Mouse (Mus musculus): ENCODE measurements around the gene Fam69b.

The Fam69b gene

GRCm38 (mm10) chr2:26599965-26600364 is 28.3 kb upstream of the Fam69b start:
- DNase-seq = no peak

GRCm38 (mm10) chr2:26600664-26601063 is 27.6 kb upstream of the Fam69b start:
- DNase-seq = no peak

GRCm38 (mm10) chr2:26601595-26601994 is 26.7 kb upstream of the Fam69b start:
- DNase-seq = no peak

DNA sequence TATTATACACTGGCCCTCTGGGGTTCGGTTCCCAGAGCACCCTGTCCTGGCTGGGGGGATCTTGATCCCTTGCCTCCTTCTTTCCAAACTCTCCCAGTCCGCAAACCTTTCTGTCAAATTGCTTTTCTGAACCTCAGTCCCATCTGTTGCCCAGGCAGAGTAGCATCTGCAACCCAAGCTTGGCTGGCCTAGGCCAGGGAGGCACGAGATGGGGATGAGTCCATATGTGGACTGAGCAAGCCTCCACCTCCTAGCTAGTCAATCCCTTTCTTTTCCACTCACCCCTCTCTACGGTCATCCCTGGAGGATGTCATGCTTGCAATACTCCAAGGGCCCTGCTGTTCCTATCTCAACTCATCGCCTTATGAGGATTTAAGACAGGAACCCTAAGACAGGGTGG is 25.6 kb upstream of the Fam69b start:
- no peak for DNase-seq

DNA sequence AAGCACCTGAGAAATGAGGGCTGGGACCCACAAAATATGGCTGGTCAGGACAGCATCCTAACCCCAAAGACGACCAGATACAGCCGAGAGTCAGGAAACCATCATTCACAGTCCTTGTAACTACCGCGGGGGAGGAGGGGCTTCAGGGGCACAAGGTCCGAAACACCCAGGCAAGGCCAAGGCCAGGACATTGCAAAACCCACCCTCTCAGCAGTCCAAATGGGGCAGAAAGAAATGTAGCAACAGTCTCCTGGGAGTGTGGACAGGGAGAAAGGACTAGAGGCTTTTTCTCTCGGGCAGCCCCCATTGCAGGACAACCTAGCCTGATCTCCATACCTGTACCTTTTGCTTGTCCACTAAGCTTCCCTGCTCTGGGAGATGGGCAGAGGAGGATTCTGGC is 25.1 kb upstream of the Fam69b start:
- no peak for DNase-seq

- peak; percentile 83 for DNase-seq
Observed at GRCm38 (mm10) chr2:26603720-26604671, 24.3 kb upstream of the Fam69b start, which contains the start of gene Agpat2. Gene Agpat2 (minus strand): TSS chr2:26604417.

GRCm38 (mm10) chr2:26605331-26605730 is 22.9 kb upstream of the Fam69b start:
- no peak for DNase-seq

GRCm38 (mm10) chr2:26606579-26606978 is 21.7 kb upstream of the Fam69b start:
- DNase-seq = no peak

- DNase-seq = no peak
Observed at GRCm38 (mm10) chr2:26607056-26607910, 21.0 kb upstream of the Fam69b start.

DNA sequence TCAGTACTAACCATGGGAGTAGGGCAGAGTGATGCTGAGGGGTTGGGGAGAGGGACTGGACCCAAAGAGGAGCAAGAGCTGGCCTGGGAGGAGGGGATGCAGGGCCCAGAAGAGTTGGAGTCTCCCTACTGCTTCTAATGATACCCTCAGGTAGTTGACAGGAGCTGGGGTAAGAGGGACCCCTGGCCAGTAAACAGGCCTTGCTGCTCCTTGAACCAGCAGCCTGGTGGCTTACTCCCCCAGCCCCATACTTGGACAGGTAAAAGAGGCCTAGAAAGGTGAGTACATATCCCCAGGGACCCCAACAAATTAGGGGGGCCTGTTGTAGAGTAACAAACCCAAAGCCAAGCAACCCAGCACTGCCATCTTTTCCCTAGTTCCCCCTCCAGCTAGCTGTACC is 19.5 kb upstream of the Fam69b start:
- no peak for DNase-seq

DNA sequence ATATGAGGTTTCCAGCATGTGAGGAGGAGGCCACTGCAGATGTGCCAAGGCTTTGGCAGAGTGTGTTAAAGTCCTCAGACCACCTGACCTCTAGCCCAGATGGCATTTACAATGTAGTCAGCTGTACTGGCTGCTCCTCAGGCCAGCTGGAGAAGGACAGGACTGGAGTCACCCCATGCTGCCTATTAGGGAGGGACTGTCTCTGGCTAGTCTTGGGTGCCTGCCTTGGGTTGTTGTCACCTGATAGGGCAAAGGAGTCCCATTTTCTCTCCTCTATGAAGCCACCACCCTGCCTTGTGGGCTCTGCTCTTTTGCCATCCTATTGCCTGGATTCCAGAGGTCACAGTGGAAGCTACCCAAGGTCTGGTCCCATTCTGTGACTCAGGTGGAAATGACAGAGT is 19.0 kb upstream of the Fam69b start:
- no peak for DNase-seq

DNA sequence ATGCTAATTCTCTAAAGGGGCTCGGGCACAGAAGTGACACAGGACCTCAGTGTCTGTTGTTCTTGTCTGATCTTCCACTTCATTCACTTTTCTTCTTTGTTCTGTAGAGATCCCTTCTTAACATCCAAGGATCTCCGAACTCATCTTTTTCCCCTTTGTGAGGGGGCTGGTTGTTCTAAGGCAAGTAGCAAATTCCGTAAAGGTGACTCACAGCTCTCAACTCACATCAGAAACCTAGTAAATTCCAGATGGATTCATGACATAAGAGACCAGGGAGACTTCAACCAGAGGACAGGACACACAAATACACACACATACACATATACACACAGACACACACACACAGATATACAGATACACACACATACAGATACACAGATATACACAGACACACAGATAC is 17.7 kb upstream of the Fam69b start:
- DNase-seq = no peak

GRCm38 (mm10) chr2:26611054-26611453 is 17.2 kb upstream of the Fam69b start:
- no peak for DNase-seq

DNA sequence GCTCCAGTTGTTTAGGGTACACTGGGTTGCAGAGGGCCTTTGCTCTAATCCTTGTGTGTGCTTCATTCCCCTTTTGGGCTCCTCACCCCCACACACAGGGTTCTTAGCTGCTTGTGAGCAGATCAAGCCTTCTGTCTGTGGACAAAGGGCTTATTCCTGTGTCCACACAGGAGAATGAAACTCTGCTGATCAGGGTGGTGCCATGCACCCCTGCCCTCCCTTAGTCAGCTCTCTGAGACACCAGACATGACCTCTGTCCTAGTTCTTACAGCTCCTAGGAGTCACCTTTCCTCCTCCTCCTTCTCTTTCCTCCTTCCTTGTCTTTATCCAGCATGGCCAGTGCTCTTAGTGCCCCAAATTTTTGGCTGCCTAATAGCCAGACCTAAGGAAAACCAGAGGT is 16.4 kb upstream of the Fam69b start:
- DNase-seq = no peak

DNA sequence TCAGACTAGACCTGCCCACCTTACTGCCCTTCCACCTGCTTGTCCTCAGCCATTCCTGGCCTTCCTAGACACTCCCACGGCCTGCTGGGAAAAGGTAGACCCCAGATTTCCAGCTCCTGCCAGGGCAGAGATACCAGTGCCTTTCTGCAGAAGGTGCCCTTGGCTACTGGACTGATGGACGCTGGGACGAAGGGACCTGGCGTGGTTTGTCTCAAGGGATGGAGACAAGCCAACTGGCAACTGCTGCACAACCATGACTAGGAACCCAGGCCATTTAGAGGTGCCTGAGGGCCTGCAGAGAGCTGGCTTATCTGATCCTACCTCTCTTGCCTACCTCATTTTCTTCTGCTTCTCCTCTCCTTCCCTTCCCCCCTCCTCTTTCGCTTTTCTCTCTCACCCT is 13.4 kb upstream of the Fam69b start:
- DNase-seq = no peak

DNA sequence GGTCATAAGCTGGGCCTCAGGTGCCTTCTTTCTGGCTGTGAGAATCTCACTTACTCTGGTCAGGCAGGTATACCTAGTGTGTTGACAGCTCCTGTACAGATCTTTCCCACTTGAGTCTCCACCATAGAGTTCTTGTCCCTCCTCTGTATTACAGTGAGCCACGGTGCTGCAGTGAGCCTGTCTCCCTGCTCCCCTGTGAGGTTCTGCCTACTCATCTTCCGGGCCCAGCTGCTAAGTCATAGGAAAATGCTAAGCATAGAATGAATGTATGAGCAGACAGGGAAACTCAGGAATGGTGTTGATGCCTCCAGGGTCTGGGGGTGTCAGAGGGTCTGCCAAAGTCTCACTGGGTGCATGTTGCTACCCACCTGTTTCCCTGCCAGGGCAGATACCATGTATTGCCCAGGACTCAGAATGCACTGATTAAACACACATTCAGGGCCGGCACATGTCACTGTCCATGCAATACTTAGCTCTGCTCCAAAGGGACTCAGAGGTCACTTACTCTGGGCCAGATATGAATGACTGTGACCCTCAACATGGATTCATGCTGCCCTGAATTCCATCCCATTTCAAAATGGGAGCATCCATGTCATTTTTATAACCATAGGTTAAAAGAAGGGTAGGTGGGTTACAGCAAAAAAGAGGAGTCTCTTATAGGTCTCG is 12.7 kb upstream of the Fam69b start:
- DNase-seq = no peak

- DNase-seq = no peak
Observed at GRCm38 (mm10) chr2:26617331-26617730, 10.9 kb upstream of the Fam69b start.

GRCm38 (mm10) chr2:26617928-26618327 is 10.3 kb upstream of the Fam69b start:
- no peak for DNase-seq

DNA sequence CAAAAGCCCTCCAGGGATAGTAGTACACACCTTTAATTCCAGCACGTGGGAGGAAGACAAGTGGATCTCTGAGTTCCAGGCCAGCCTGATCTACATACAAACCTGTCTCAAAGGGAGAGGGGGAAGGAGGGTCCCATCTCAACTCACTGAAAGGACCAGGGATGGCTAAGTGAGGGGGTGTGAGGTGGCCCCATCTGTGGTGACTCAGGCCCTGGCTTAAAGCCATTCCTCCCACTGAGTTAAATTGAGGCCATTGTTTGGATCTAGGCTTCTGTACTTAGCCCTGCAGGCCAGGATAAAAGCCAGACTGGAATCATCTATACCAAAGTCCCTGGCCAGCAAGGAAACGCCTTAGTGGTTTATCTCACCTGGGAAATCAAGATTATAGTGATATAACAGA is 7.0 kb upstream of the Fam69b start:
- no peak for DNase-seq

DNA sequence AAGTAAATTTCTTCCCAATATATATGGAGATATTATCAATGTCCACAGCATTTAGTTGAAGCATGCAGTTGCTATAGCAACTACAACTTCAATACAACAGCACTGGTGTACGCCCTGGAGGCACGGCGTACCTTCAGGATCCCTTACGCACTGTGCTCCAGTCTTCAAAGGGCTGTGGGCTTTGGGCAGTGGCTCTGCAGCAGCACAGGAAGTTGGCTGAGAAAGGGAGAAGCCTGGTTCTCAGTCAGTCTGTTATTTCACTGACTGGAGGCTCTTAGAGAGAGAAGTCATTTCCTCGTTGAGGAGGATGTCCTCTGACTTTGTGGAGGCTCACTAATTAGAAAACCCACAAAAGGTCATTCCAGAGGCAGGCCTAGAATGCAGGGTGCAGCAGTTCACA is 5.3 kb upstream of the Fam69b start:
- no peak for DNase-seq

GRCm38 (mm10) chr2:26625419-26625818 is 2.8 kb upstream of the Fam69b start:
- DNase-seq = no peak

DNA sequence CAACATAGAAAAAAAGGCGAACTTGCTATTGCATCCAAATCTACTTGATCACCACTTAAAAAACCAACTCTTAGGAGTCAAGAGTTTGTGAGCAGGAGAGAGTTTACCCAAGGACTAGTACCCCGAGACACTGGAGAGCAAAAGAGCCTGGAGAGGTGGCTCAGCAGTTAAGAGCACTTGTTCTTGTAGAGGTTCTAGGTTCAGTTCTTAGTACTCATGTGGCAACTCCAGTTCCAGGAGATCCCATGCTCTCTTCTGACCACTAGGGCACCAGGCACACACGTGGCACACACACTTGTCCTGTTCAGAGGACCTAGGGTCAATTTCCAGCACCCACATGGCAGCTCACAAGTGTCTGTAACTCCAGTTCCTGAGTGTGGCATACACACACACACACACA is 2.2 kb upstream of the Fam69b start:
- no peak for DNase-seq

DNA sequence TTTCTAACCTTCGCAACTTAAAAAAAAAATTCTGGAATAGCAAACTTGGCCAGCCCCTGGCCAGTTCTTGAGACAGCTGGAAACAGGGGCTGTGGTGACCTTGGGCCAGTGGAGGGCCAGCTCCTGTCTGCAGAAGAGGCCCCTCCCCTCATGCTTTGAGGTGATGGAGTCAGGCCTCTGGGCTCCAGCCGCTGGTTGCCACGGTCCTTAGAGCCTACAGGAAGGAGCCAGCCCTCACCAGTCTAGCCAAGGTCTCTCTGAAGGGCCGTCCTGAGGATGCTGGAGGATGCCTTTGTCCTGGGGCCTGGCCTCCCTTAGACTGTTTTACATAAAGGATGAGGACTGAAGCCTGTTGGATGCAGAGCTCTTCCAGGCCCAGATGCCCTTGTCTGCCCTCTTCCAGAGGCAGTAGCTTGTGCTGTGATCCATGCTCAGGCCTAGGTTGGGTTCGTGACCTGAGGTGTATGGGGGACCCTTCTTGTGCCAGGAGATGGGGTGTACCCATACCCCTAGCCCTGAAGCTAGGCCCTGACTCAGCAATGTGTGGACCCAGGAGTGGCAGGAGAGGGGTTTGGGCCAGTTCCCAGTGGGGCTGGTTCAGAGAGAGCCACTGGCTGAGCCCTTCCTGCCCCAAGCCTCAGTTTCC is 658 bp downstream of the Fam69b start:
- DNase-seq = peak; percentile 59
